Mouse (Mus musculus) colon, adult 2 months (tissue): ENCODE results near the gene 1700017B05Rik. TPM values are rescaled to one million over a fixed set of nuclear protein-coding genes. Genes with fewer than 3 reads are reported as not detected.

ENCODE experiments used
- polyA plus RNA-seq: library from polyadenylated mRNA; depleted of rRNA; stranded (reverse); fragments of >200 nt; gene quantifications from 2 replicates; pipeline ENCODE4 v1.2.3, GENCODE M21; 2012; rRNA removed

The 1700017B05Rik gene
- polyA plus RNA-seq = 11.9 and 14.5 TPM in 2 replicates

DNA sequence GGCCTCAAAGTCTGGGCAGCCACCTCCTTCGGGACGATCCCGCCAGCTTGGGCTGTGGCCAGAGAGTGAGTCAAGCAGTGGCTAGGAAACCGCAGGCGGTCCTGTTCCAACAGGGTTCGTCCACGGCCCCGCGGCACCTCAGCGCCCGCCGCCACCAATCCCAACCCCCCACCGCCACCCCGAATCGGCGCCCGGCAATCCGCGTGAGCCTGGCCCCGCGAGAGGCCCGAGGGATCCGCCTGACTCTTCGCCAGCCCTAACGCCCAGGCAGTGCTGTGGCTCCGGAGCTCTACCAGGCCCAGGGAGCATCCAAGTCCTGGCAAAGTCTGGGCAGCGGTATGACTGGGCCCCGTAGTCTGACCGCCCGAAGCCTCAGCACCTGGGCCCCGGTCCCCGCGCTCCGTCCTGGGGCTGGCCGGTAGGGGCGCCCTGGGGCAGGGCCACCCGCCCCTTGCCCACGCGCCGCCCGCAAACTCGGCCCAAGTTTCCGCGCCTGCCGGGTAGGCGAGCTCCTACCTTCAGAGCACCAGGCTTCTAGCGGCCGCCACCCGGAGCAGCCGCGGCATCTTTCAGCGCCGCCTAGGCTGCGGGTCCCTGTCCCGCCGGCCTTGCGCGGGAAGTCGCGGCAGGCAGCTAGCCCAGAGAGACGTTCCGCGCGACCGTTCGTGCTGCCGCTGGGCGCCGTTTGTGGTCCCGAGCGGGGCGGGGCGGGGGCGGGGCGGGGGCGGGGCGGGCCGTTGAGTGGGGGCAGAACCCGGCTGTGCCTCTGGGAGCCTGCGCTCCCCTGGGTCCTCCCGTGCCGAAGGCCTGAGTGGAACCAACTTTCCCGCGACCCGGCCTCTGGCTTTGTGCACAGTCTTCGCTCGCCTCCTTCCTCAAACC lies at the start of gene 1700017B05Rik:
Gene 1700017B05Rik (minus strand): TSS at position 700 of the 882 bp plus-strand sequence.

GRCm38 (mm10) chr9:57236256-57236655 lies 26.2 kb downstream of the 1700017B05Rik start, which contains the start of gene Trcg1:
Gene Trcg1 (plus strand): TSS chr9:57236556.

Other genes with a start within 250 kb of the 1700017B05Rik start
- gene Sin3a, start 190.6 kb downstream of the 1700017B05Rik start, polyA plus RNA-seq = 45.3 and 68.3 TPM in 2 replicates
- gene Man2c1, start 131.9 kb downstream of the 1700017B05Rik start, polyA plus RNA-seq = 171 and 201 TPM in 2 replicates
- 10.7 and 11.4 TPM in 2 replicates for gene Neil1, start 114.3 kb downstream of the 1700017B05Rik start, polyA plus RNA-seq
- gene Commd4, start 104.3 kb downstream of the 1700017B05Rik start, polyA plus RNA-seq = 151 and 158 TPM in 2 replicates
- not detected in 2 replicates for gene Trcg1, start 26.1 kb downstream of the 1700017B05Rik start, polyA plus RNA-seq
- 18.1 and 36.2 TPM in 2 replicates for gene Ppcdc, start 177.5 kb upstream of the 1700017B05Rik start, polyA plus RNA-seq
- gene Scamp5, start 205.4 kb upstream of the 1700017B05Rik start, polyA plus RNA-seq = 56.8 and 82.8 TPM in 2 replicates
- 1.7 and 2.3 TPM in 2 replicates for gene Rpp25, start 241.4 kb upstream of the 1700017B05Rik start, polyA plus RNA-seq